Mouse (Mus musculus) cerebellum, adult 11 months (tissue): ENCODE measurements around the gene Gm29423.
"Not testable (repeated sequence)": the region's sequence is repeated elsewhere in the genome, so short reads cannot be mapped to it uniquely, and the experiment has no call there.

Experiments
- DNase-seq: peaks from one replicate; pipeline ENCODE4 v3.0.0; 2022

Gene Gm29423

DNA sequence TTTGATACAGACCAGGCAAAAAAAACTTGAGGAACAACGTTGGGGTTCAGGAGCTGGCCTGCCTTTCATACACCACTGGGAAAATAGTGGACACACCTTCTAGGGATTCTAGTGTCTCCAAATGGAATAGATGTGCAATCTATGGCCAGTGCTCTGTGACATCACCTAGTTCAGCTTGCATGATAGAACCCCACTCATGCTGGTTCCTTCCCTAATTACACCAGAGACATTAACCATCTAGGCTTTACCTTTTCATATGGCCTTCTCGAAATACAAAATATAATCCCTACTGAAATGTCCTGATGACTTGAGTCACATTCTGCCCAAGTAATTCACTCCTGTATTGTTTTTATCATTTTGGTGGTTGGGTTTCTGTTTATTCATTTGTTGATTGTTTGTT, at the start of gene Gm29423, which contains the start of gene Gm29644:
Gene Gm29423, minus strand, starts transcription at position 101 of the 400 bp plus-strand sequence.
Gene Gm29644, minus strand, starts transcription at position 157 of the 400 bp plus-strand sequence.
- not testable (repeated sequence) for DNase-seq

DNA sequence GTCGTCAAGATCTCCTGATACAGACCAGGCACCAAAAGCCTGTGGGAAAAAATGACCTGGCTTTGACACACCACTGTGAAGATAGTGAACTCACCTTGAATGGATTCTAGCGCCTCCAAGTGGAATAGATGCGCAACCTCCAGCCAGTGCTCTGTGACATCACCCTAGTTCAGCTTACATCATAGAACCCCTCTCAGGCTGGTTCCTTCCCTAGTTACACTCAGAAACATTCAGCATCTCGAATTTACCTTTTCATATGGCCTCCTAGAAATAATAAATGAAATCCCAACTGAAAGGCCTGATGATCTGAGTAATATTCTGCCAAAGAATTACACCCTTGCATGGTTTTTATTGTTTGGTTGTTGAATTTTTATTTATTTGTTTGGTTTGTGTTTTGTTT, 29.5 kb downstream of the Gm29423 start, which contains the start of gene Gm21118:
Gene Gm21118, minus strand, starts transcription at position 101 of the 400 bp plus-strand sequence.
- not testable (repeated sequence) for DNase-seq
